Mouse (Mus musculus): ENCODE measurements around the gene Fam111a. TPM values are rescaled to one million over a fixed set of nuclear protein-coding genes. Genes with fewer than 3 reads are reported as not detected.

The Fam111a gene
- polyA plus RNA-seq, 1 experiment = not detected

GRCm38 (mm10) chr19:12502756-12503155, 42.8 kb upstream of the Fam111a start:
- no peak overlapping the region for H3K27ac ChIP-seq (ENCODE audit: insufficient read depth, low read depth, low read length)
- H3K4me1 ChIP-seq (ENCODE audit: control insufficient read depth, insufficient read depth, low read length) = peaks cover 8% of the 10 kb centered on the region
- TF ChIP-seq CTCF (IDR thresholded peaks at IDR 0.05; ENCODE audit: insufficient read depth, low read depth, low read length) (no peak), POLR2A (IDR thresholded peaks at IDR 0.05; ENCODE audit: insufficient read depth, low read depth, low read length) (no peak)
- 91% methylated on average over 7 of the region's 7 CpGs for WGBS
- H3K4me3 ChIP-seq (ENCODE audit: insufficient read depth, low read depth, low read length) = no peak overlapping the region

- H3K4me1 ChIP-seq (ENCODE audit: control insufficient read depth, insufficient read depth, low read length) = no peaks in the 10 kb centered on the region
- H3K27ac ChIP-seq (ENCODE audit: insufficient read depth, low read depth, low read length) = no peak overlapping the region
- no peak overlapping the region for H3K4me3 ChIP-seq (ENCODE audit: insufficient read depth, low read depth, low read length)
- no peak for TF ChIP-seq POLR2A (IDR thresholded peaks at IDR 0.05; ENCODE audit: insufficient read depth, low read depth, low read length)
- no peak for TF ChIP-seq CTCF (IDR thresholded peaks at IDR 0.05; ENCODE audit: insufficient read depth, low read depth, low read length)
Measured at GRCm38 (mm10) chr19:12514621-12515020, 30.9 kb upstream of the Fam111a start.

DNA sequence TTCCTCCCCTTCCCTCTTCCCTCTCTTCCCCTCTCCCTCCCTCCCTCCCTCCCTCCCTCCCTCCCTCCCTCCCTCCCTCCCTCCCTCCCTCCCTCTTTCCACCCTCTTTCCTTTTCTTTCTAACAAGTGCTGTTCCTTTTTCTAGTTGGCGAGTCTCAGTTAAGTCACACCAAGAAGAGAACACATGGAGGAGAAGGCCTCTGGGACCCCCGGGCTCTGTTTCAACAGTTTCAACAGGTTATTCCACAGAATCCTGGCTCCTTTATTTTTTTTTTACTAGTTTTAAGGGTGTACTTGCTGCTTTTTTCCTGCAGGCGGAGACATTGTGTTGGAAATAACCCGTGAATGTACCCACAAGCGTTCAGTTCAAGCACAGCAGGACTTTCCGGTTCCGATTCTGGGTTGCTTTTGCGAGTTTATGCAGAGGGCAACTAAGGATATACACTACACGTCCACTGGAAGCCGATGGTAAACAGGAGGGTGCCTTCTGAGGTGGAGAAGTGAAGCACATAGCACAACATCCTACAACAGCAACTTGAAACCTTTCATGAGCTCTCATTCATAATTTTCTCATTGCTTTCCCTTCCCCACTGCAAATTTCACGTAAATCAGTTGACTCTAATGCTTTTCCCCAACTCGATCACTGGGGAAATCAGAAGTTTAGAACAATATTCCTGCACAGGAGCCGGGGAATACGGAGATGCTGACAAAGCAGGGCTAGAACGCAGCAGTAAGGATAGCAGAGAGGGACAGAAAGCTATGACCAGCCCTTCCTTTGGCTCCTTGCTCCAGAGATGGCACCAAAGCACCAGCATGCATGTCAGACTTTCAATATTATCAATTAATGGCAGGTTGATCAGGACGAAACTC, 27.6 kb upstream of the Fam111a start:
- WGBS = 2% methylated on average over 16 of the region's 16 CpGs
- H3K4me1 ChIP-seq (ENCODE audit: control insufficient read depth, insufficient read depth, low read length) = no peaks in the 10 kb centered on the region
- no peak overlapping the region for H3K27ac ChIP-seq (ENCODE audit: insufficient read depth, low read depth, low read length)
- TF ChIP-seq POLR2A (IDR thresholded peaks at IDR 0.05; ENCODE audit: insufficient read depth, low read depth, low read length) (no peak), CTCF (IDR thresholded peaks at IDR 0.05; ENCODE audit: insufficient read depth, low read depth, low read length) (no peak)
- H3K4me3 ChIP-seq (ENCODE audit: insufficient read depth, low read depth, low read length) = peak overlapping the region; percentile 46

DNA sequence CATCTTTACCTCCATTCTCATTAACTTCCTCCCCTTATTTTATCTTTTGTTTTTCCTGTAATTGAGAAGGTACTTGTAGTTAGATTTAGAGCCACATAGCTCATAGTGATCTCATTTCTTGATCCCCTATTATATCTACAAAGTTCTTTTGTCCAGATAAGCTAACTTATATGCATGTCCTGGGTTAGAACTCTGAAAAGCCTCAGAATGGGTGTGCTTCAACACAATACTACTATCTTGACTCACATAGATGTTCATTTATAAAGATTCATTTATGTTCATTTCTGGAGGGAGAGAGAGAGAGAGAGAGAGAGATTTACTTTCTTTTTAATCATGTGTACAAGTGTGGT, 27.0 kb upstream of the Fam111a start:
- TF ChIP-seq CTCF (IDR thresholded peaks at IDR 0.05; ENCODE audit: insufficient read depth, low read depth, low read length) (no peak), POLR2A (IDR thresholded peaks at IDR 0.05; ENCODE audit: insufficient read depth, low read depth, low read length) (no peak)
- H3K27ac ChIP-seq (ENCODE audit: insufficient read depth, low read depth, low read length) = no peak overlapping the region
- H3K4me1 ChIP-seq (ENCODE audit: control insufficient read depth, insufficient read depth, low read length) = no peaks in the 10 kb centered on the region
- H3K4me3 ChIP-seq (ENCODE audit: insufficient read depth, low read depth, low read length) = no peak overlapping the region

DNA sequence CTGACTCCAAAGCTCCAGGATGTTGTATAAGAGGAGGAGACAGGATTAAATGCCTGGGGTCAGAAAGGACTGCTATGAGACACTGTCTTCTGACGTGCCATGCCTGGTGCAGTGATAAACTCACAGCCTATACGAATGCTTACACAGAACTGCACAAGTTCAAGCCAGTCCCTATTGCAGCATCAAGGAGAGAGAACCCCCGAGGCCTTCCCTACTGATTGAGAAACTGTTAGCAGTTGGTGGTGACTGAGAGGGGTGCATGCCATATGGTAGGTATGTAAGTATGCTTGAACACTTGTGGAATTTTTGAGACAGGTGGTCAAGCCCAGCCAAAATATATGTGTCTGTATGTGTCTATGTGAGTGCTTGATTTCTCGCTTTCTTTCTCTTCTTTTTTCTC, 22.2 kb upstream of the Fam111a start:
- WGBS = 58% methylated on average over 4 of the region's 4 CpGs
- TF ChIP-seq POLR2A (IDR thresholded peaks at IDR 0.05; ENCODE audit: insufficient read depth, low read depth, low read length) = no peak
- TF ChIP-seq CTCF (IDR thresholded peaks at IDR 0.05; ENCODE audit: insufficient read depth, low read depth, low read length) = no peak
- no peaks in the 10 kb centered on the region for H3K4me1 ChIP-seq (ENCODE audit: control insufficient read depth, insufficient read depth, low read length)
- H3K4me3 ChIP-seq (ENCODE audit: insufficient read depth, low read depth, low read length) = no peak overlapping the region
- H3K27ac ChIP-seq (ENCODE audit: insufficient read depth, low read depth, low read length) = no peak overlapping the region

DNA sequence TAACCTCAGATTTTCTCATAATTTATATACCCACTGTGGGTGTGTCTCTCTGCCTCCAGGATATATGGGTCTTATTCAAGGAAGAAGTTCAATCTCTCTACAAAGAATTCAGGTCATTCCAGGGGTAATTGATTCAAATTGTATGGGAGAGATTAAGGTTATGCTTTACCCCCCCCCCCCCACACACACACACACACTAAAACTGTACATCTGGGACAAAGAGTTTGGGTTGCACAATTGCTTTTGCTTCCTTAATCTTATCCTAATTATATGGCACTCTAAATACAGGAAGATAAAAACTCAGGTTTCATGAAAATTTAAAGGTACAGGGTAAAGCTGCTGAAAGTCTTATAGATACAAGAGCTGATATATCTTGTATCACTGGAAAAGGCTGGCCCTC, 8.4 kb upstream of the Fam111a start:
- Histone ChIP-seq H3K27ac (ENCODE audit: insufficient read depth, low read depth, low read length) (no peak overlapping the region), H3K4me3 (ENCODE audit: insufficient read depth, low read depth, low read length) (no peak overlapping the region), H3K4me1 (ENCODE audit: control insufficient read depth, insufficient read depth, low read length) (no peaks in the 10 kb centered on the region)
- no peak for TF ChIP-seq POLR2A (IDR thresholded peaks at IDR 0.05; ENCODE audit: insufficient read depth, low read depth, low read length)
- TF ChIP-seq CTCF (IDR thresholded peaks at IDR 0.05; ENCODE audit: insufficient read depth, low read depth, low read length) = no peak

GRCm38 (mm10) chr19:12539975-12540374, 5.6 kb upstream of the Fam111a start:
- no peak for TF ChIP-seq POLR2A (IDR thresholded peaks at IDR 0.05; ENCODE audit: insufficient read depth, low read depth, low read length)
- no peak for TF ChIP-seq CTCF (IDR thresholded peaks at IDR 0.05; ENCODE audit: insufficient read depth, low read depth, low read length)
- H3K27ac ChIP-seq (ENCODE audit: insufficient read depth, low read depth, low read length) = no peak overlapping the region
- H3K4me3 ChIP-seq (ENCODE audit: insufficient read depth, low read depth, low read length) = no peak overlapping the region
- no peaks in the 10 kb centered on the region for H3K4me1 ChIP-seq (ENCODE audit: control insufficient read depth, insufficient read depth, low read length)
- WGBS = 95% methylated on average over 1 of the region's 1 CpGs

- no peak overlapping the region for H3K4me3 ChIP-seq (ENCODE audit: insufficient read depth, low read depth, low read length)
- 72% methylated on average over 3 of the region's 3 CpGs for WGBS
- no peak overlapping the region for H3K27ac ChIP-seq (ENCODE audit: insufficient read depth, low read depth, low read length)
- no peaks in the 10 kb centered on the region for H3K4me1 ChIP-seq (ENCODE audit: control insufficient read depth, insufficient read depth, low read length)
- TF ChIP-seq POLR2A (IDR thresholded peaks at IDR 0.05; ENCODE audit: insufficient read depth, low read depth, low read length) (no peak), CTCF (IDR thresholded peaks at IDR 0.05; ENCODE audit: insufficient read depth, low read depth, low read length) (no peak)
Measured at GRCm38 (mm10) chr19:12540727-12541126, 4.8 kb upstream of the Fam111a start.

DNA sequence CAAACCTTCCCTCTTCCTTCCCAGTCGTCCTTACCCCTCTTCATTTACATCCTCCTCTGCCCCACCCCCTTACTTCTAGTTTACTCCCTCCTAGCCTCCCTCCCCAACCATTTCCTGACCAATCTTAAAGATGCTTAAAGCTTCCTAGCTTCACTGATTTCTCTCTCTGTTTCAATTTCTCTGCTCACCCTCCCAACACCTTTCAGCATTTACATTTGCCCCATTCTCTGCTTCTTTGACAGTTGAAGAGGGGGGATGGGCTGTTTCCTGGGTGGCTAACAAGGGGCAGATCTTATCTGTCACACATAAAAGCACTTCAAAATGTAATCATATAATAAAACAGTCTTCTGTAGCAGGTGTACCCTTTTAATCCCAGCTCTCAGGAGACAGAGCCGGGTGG, 3.9 kb upstream of the Fam111a start:
- WGBS = 46% methylated on average over 2 of the region's 2 CpGs
- Histone ChIP-seq H3K4me3 (ENCODE audit: insufficient read depth, low read depth, low read length) (no peak overlapping the region), H3K4me1 (ENCODE audit: control insufficient read depth, insufficient read depth, low read length) (no peaks in the 10 kb centered on the region), H3K27ac (ENCODE audit: insufficient read depth, low read depth, low read length) (no peak overlapping the region)
- TF ChIP-seq POLR2A (IDR thresholded peaks at IDR 0.05; ENCODE audit: insufficient read depth, low read depth, low read length) (no peak), CTCF (IDR thresholded peaks at IDR 0.05; ENCODE audit: insufficient read depth, low read depth, low read length) (no peak)

All from olfactory bulb, adult 2 months (tissue).